Mouse (Mus musculus) adrenal gland, adult 2 months (tissue): Measurements from ENCODE around the gene Haus8. TPM values are rescaled to one million over a fixed set of nuclear protein-coding genes. Genes with fewer than 3 reads are reported as not detected.
"Not testable (repeated sequence)": the region's sequence is repeated elsewhere in the genome, so short reads cannot be mapped to it uniquely, and the experiment has no call there.

Experiments used
- DNase-seq: peaks from one replicate; pipeline ENCODE4 v3.0.0; 2021
- long read RNA-seq: library from polyadenylated mRNA; stranded (forward); transcript quantifications from one replicate; pipeline ENCODE4 v2.0.0, GENCODE M21; 2021
- polyA plus RNA-seq: library from polyadenylated mRNA; depleted of rRNA; stranded (reverse); fragments of >200 nt; gene quantifications from 2 replicates; pipeline ENCODE4 v1.2.3, GENCODE M21; 2012; rRNA removed
- total RNA-seq, 2 experiments: library from RNA; stranded (reverse); gene quantifications; 2 replicates each; pipeline ENCODE4 v1.2.3; 2021

Gene Haus8
- total RNA-seq (10 to 100 TPM; 12.7 to 19.5 TPM), polyA plus RNA-seq (3.7 and 4.7 TPM in 2 replicates)
- long read RNA-seq, transcript Haus8-201 (11 exons, 2,013 nt), result major isoform, 8 of 9 reads
- long read RNA-seq, partial matches to known transcripts, result 1 of 9 reads
- long read RNA-seq, other reads (novel, unspliced or antisense), result 0 of 9 reads

GRCm38 (mm10) chr8:71272286-71273150, at the start of gene Haus8, which contains the start of gene Myo9b:
TSS of gene Haus8 (minus strand) at chr8:71272934.
TSS of gene Myo9b (plus strand) at chr8:71272714.
- DNase-seq, result peak; percentile 98

- DNase-seq, result not testable (repeated sequence)
Observed at GRCm38 (mm10) chr8:71319760-71320159, 47.0 kb upstream of the Haus8 start.

GRCm38 (mm10) chr8:71318610-71319009, 45.9 kb upstream of the Haus8 start:
- DNase-seq, result not testable (repeated sequence)

- DNase-seq, result no peak
Observed at GRCm38 (mm10) chr8:71316486-71317031, 43.8 kb upstream of the Haus8 start.

GRCm38 (mm10) chr8:71315972-71316371, 43.2 kb upstream of the Haus8 start:
- no peak for DNase-seq

GRCm38 (mm10) chr8:71313951-71314350, 41.2 kb upstream of the Haus8 start:
- DNase-seq, result no peak

- DNase-seq, result peak; percentile 84
Observed at GRCm38 (mm10) chr8:71312700-71313099, 40.0 kb upstream of the Haus8 start.

- DNase-seq, result peak; percentile 68
Observed at GRCm38 (mm10) chr8:71310446-71310845, 37.7 kb upstream of the Haus8 start.

GRCm38 (mm10) chr8:71307913-71308312, 35.2 kb upstream of the Haus8 start:
- no peak for DNase-seq

GRCm38 (mm10) chr8:71307371-71307770, 34.6 kb upstream of the Haus8 start:
- no peak for DNase-seq

GRCm38 (mm10) chr8:71305988-71306387, 33.3 kb upstream of the Haus8 start:
- DNase-seq, result no peak

- no peak for DNase-seq
Observed at GRCm38 (mm10) chr8:71303632-71304031, 30.9 kb upstream of the Haus8 start.

GRCm38 (mm10) chr8:71302788-71303187, 30.1 kb upstream of the Haus8 start:
- DNase-seq, result no peak

GRCm38 (mm10) chr8:71299716-71300115, 27.0 kb upstream of the Haus8 start:
- no peak for DNase-seq

- DNase-seq, result no peak
Observed at GRCm38 (mm10) chr8:71297439-71297838, 24.7 kb upstream of the Haus8 start.

GRCm38 (mm10) chr8:71296784-71297183, 24.1 kb upstream of the Haus8 start:
- no peak for DNase-seq

- DNase-seq, result no peak
Observed at GRCm38 (mm10) chr8:71296188-71296621, 23.5 kb upstream of the Haus8 start.

- not testable (repeated sequence) for DNase-seq
Observed at GRCm38 (mm10) chr8:71293930-71294329, 21.2 kb upstream of the Haus8 start.

GRCm38 (mm10) chr8:71291351-71291750, 18.6 kb upstream of the Haus8 start:
- no peak for DNase-seq

GRCm38 (mm10) chr8:71290911-71291310, 18.2 kb upstream of the Haus8 start:
- DNase-seq, result no peak

- DNase-seq, result no peak
Observed at GRCm38 (mm10) chr8:71290211-71290610, 17.5 kb upstream of the Haus8 start.

GRCm38 (mm10) chr8:71289098-71289497, 16.4 kb upstream of the Haus8 start:
- DNase-seq, result no peak

- no peak for DNase-seq
Observed at GRCm38 (mm10) chr8:71288441-71288949, 15.8 kb upstream of the Haus8 start.
